Mouse (Mus musculus) C2C12 (cell line): ENCODE data around the gene Gm43302. TPM values are rescaled to one million over a fixed set of nuclear protein-coding genes. Genes with fewer than 3 reads are reported as not detected.
"Not testable (repeated sequence)": the region's sequence is repeated elsewhere in the genome, so short reads cannot be mapped to it uniquely, and the experiment has no call there.

ENCODE experiments used
- H3K27me3 ChIP-seq: one replicate; pipeline ENCODE4 v1.6.1; 2011; ENCODE audit not compliant: control insufficient read depth, insufficient read depth, insufficient read length
- H3K36me3 ChIP-seq: one replicate; pipeline ENCODE4 v1.6.1; 2011; ENCODE audit not compliant: control insufficient read depth, insufficient read depth
- H3K4me3 ChIP-seq: one replicate; pipeline ENCODE4 v1.5.1; 2011; ENCODE audit warnings: mild to moderate bottlenecking, control low read depth; ENCODE audit not compliant: poor library complexity, insufficient read depth, severe bottlenecking
- H3K79me2 ChIP-seq: one replicate; pipeline ENCODE4 v1.6.1; 2011; ENCODE audit not compliant: control insufficient read depth, insufficient read depth
- H3K79me3 ChIP-seq: one replicate; pipeline ENCODE4 v1.6.1; 2011; ENCODE audit warnings: low read depth, control low read depth
- H3ac ChIP-seq: one replicate; pipeline ENCODE3; 2011; ENCODE audit warnings: low read depth; ENCODE audit not compliant: control insufficient read depth, insufficient read length
- CEBPB ChIP-seq: IDR thresholded peaks from one replicate; pipeline ENCODE4 v1.6.1; 2011; ENCODE audit warnings: low read depth, mild to moderate bottlenecking, control low read depth, moderate library complexity
- CTCF ChIP-seq: IDR thresholded peaks from one replicate; pipeline ENCODE4 v1.5.1; 2011; ENCODE audit not compliant: control insufficient read depth, insufficient read depth, insufficient read length
- FOSL1 ChIP-seq: IDR thresholded peaks from one replicate; pipeline ENCODE4 v1.8.0; 2011; ENCODE audit warnings: mild to moderate bottlenecking, low read length; ENCODE audit not compliant: poor library complexity, insufficient read depth, severe bottlenecking
- MAX ChIP-seq: IDR thresholded peaks from one replicate; pipeline ENCODE4 v1.6.1; 2011; ENCODE audit warnings: mild to moderate bottlenecking, control low read depth
- MYOD1 ChIP-seq: IDR thresholded peaks from one replicate; pipeline ENCODE4 v1.6.1; 2011; ENCODE audit warnings: low read depth; ENCODE audit not compliant: control insufficient read depth, insufficient read length
- MYOG ChIP-seq: IDR thresholded peaks from one replicate; pipeline ENCODE4 v1.6.1; 2011; ENCODE audit not compliant: control insufficient read depth, insufficient read length; ENCODE audit errors: extremely low read depth
- USF1 ChIP-seq: IDR thresholded peaks from one replicate; pipeline ENCODE4 v1.6.1; 2011; ENCODE audit warnings: low read depth, mild to moderate bottlenecking, control low read depth, moderate library complexity
- polyA plus RNA-seq: library from polyadenylated mRNA; unstranded; fragments of >200 nt; fragmentation: generic; extraction: Trizol; gene quantifications from one replicate; pipeline ENCODE4 v1.2.1, GENCODE M21; 2012; ENCODE audit warnings: missing spikeins

The Gm43302 gene
- polyA plus RNA-seq, 1 experiment = not detected

GRCm38 (mm10) chr5:105192536-105192935, 101.0 kb downstream of the Gm43302 start:
- not testable (repeated sequence) for H3K79me3 ChIP-seq, H3K4me3 ChIP-seq, H3ac ChIP-seq, H3K79me2 ChIP-seq, H3K27me3 ChIP-seq, H3K36me3 ChIP-seq

DNA sequence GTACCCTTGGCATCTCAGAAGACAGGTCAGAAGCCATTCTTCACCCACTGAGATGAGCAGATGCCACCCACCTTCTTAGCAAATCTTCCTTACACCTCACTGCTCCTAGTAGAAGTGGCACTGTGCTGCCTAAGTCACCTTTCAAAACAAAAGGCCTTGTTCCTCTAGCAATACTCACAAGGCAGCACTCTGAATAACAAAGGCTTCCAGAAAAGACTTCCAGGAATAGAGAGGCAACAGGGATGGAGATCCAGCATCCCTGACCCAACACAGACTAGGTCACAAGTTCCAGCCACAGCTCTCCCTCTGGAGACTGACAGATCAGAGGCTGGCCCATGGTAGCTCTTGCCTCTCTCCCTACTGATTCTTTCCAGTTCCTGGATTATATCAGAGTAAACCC, 112.0 kb downstream of the Gm43302 start:
- TF ChIP-seq USF1 (no peak), MAX (no peak), MYOD1 (no peak), MYOG (no peak), FOSL1 (no peak), CEBPB (no peak), CTCF (no peak)
- Histone ChIP-seq H3K36me3 (no peaks in the 10 kb centered on the region), H3K79me3 (no peaks in the 10 kb centered on the region), H3K4me3 (no peak overlapping the region), H3K79me2 (no peaks in the 10 kb centered on the region), H3ac (no peak overlapping the region), H3K27me3 (no peaks in the 10 kb centered on the region)

Other genes starting within 250 kb of the Gm43302 start
- gene Gbp9, start 154.2 kb downstream of the Gm43302 start, polyA plus RNA-seq = not detected
- not detected for gene Gbp8, start 154.2 kb downstream of the Gm43302 start, polyA plus RNA-seq
- gene Gbp4, start 154.1 kb downstream of the Gm43302 start, polyA plus RNA-seq = not detected
- 0.02 TPM for gene Gbp10, start 54.2 kb downstream of the Gm43302 start, polyA plus RNA-seq
- gene Gbp6, start within 50 bp of the Gm43302 start, polyA plus RNA-seq = 0.01 TPM
- gene Lrrc8b, start 122.1 kb upstream of the Gm43302 start, polyA plus RNA-seq = 6.0 TPM
- 7.1 TPM for gene Lrrc8c, start 225.7 kb upstream of the Gm43302 start, polyA plus RNA-seq